Mouse (Mus musculus): ENCODE measurements around the gene Gm28048. TPM values are rescaled to one million over a fixed set of nuclear protein-coding genes. Genes with fewer than 3 reads are reported as not detected.

Gene Gm28048
- polyA plus RNA-seq, 1 experiment from 2014 or later: 9.8 TPM

GRCm38 (mm10) chr11:22864305-22865060 lies 117.4 kb downstream of the Gm28048 start:
- Histone ChIP-seq H3K27ac (no peak overlapping the region), H3K4me2 (no peak overlapping the region), H3K9me3 (no peaks in the 10 kb centered on the region), H3K9ac (no peak overlapping the region), H3K36me3 (no peaks in the 10 kb centered on the region), H3K4me3 (no peak overlapping the region), H3K27me3 (peaks cover 5% of the 10 kb centered on the region; the same call in 1 of the 2 replicates), H3K4me1 (peaks cover 8% of the 10 kb centered on the region)
- WGBS: 63% methylated on average over 8 of the region's 8 CpGs
- ATAC-seq (ENCODE audit: insufficient number of reproducible peaks, low FRiP score, low TSS enrichment, low read depth): no peak

GRCm38 (mm10) chr11:22863581-22863980 lies 118.3 kb downstream of the Gm28048 start:
- no peaks in the 10 kb centered on the region for H3K9me3 ChIP-seq
- H3K27me3 ChIP-seq: peaks cover 11% of the 10 kb centered on the region
- no peak overlapping the region for H3K27ac ChIP-seq
- H3K4me1 ChIP-seq: peaks cover 12% of the 10 kb centered on the region
- no peak overlapping the region for H3K9ac ChIP-seq
- WGBS: 54% methylated on average over 4 of the region's 4 CpGs
- H3K36me3 ChIP-seq: no peaks in the 10 kb centered on the region
- no peak for ATAC-seq (ENCODE audit: insufficient number of reproducible peaks, low FRiP score, low TSS enrichment, low read depth)
- no peak overlapping the region for H3K4me2 ChIP-seq
- H3K4me3 ChIP-seq: no peak overlapping the region

- 59% methylated on average over 4 of the region's 4 CpGs for WGBS
- Histone ChIP-seq H3K9me3 (no peaks in the 10 kb centered on the region), H3K27me3 (peaks cover 24% of the 10 kb centered on the region), H3K9ac (no peak overlapping the region), H3K4me2 (no peak overlapping the region), H3K4me1 (peaks cover 18% of the 10 kb centered on the region), H3K4me3 (peak overlapping the region; percentile 81; the same call in 1 of the 2 replicates), H3K27ac (no peak overlapping the region), H3K36me3 (no peaks in the 10 kb centered on the region)
- ATAC-seq (ENCODE audit: insufficient number of reproducible peaks, low FRiP score, low TSS enrichment, low read depth): no peak
These were observed 120.6 kb downstream of the Gm28048 start for GRCm38 (mm10) chr11:22861315-22861714.

GRCm38 (mm10) chr11:22860335-22861227 lies 121.3 kb downstream of the Gm28048 start, which contains the start of gene B3gnt2:
TSS of gene B3gnt2 (minus strand) at chr11:22860961.
- H3K4me1 ChIP-seq: peaks cover 18% of the 10 kb centered on the region
- H3K4me2 ChIP-seq: peak within 1 kb of the TSS; percentile 94
- no peaks in the 10 kb centered on the region for H3K9me3 ChIP-seq
- peak; percentile 46 for ATAC-seq (ENCODE audit: insufficient number of reproducible peaks, low FRiP score, low TSS enrichment, low read depth)
- no peaks in the 10 kb centered on the region for H3K36me3 ChIP-seq
- 5% methylated on average over 41 of the region's 41 CpGs for WGBS
- H3K9ac ChIP-seq: peak within 1 kb of the TSS; percentile 66
- H3K4me3 ChIP-seq: peak within 1 kb of the TSS; percentile 81
- H3K27me3 ChIP-seq: peaks cover 24% of the 10 kb centered on the region
- peak within 1 kb of the TSS; percentile 84 for H3K27ac ChIP-seq

- peak overlapping the region; percentile 84 for H3K27ac ChIP-seq
- peak overlapping the region; percentile 94 for H3K4me2 ChIP-seq
- H3K9ac ChIP-seq: peak overlapping the region; percentile 66
- no peaks in the 10 kb centered on the region for H3K36me3 ChIP-seq
- under 1% methylated on average over 53 of the region's 55 CpGs for WGBS
- peaks cover 24% of the 10 kb centered on the region for H3K27me3 ChIP-seq
- peaks cover 18% of the 10 kb centered on the region for H3K4me1 ChIP-seq
- peak; percentile 91 for ATAC-seq (ENCODE audit: insufficient number of reproducible peaks, low FRiP score, low TSS enrichment, low read depth)
- H3K4me3 ChIP-seq: peak overlapping the region; percentile 81
- no peaks in the 10 kb centered on the region for H3K9me3 ChIP-seq
These were observed 122.1 kb downstream of the Gm28048 start for GRCm38 (mm10) chr11:22859633-22860334.

GRCm38 (mm10) chr11:22859301-22859632 lies 122.6 kb downstream of the Gm28048 start:
- Histone ChIP-seq H3K9me3 (no peaks in the 10 kb centered on the region), H3K4me3 (peak overlapping the region; percentile 81), H3K4me1 (peaks cover 18% of the 10 kb centered on the region), H3K27ac (peak overlapping the region; percentile 84), H3K36me3 (no peaks in the 10 kb centered on the region), H3K4me2 (peak overlapping the region; percentile 94), H3K9ac (peak overlapping the region; percentile 66), H3K27me3 (peaks cover 24% of the 10 kb centered on the region)
- peak; percentile 52; the same call in 1 of the 2 replicates for ATAC-seq (ENCODE audit: insufficient number of reproducible peaks, low FRiP score, low TSS enrichment, low read depth)
- under 1% methylated on average over 29 of the region's 41 CpGs for WGBS

GRCm38 (mm10) chr11:22858441-22859300 lies 123.2 kb downstream of the Gm28048 start:
- no peak for ATAC-seq (ENCODE audit: insufficient number of reproducible peaks, low FRiP score, low TSS enrichment, low read depth)
- peak overlapping the region; percentile 81 for H3K4me3 ChIP-seq
- H3K4me2 ChIP-seq: peak overlapping the region; percentile 94
- 2% methylated on average over 50 of the region's 50 CpGs for WGBS
- no peaks in the 10 kb centered on the region for H3K9me3 ChIP-seq
- peak overlapping the region; percentile 84; the same call in 1 of the 2 replicates for H3K27ac ChIP-seq
- H3K27me3 ChIP-seq: peaks cover 24% of the 10 kb centered on the region
- peak overlapping the region; percentile 66 for H3K9ac ChIP-seq
- peaks cover 18% of the 10 kb centered on the region for H3K4me1 ChIP-seq
- H3K36me3 ChIP-seq: no peaks in the 10 kb centered on the region

- Histone ChIP-seq H3K4me3 (peak overlapping the region; percentile 81), H3K9me3 (no peaks in the 10 kb centered on the region), H3K36me3 (no peaks in the 10 kb centered on the region), H3K9ac (no peak overlapping the region), H3K4me1 (peaks cover 18% of the 10 kb centered on the region), H3K27me3 (peaks cover 24% of the 10 kb centered on the region), H3K4me2 (peak overlapping the region; percentile 94), H3K27ac (no peak overlapping the region)
- WGBS: 20% methylated on average over 25 of the region's 25 CpGs
- ATAC-seq (ENCODE audit: insufficient number of reproducible peaks, low FRiP score, low TSS enrichment, low read depth): no peak
These were observed 124.0 kb downstream of the Gm28048 start for GRCm38 (mm10) chr11:22857705-22858440.

- Histone ChIP-seq H3K36me3 (no peaks in the 10 kb centered on the region), H3K4me3 (no peak overlapping the region), H3K4me2 (no peak overlapping the region), H3K4me1 (peaks cover 18% of the 10 kb centered on the region), H3K9ac (no peak overlapping the region), H3K27ac (no peak overlapping the region), H3K9me3 (no peaks in the 10 kb centered on the region), H3K27me3 (peaks cover 24% of the 10 kb centered on the region)
- no peak for ATAC-seq (ENCODE audit: insufficient number of reproducible peaks, low FRiP score, low TSS enrichment, low read depth)
- WGBS: 77% methylated on average over 5 of the region's 5 CpGs
These were observed 124.7 kb downstream of the Gm28048 start for GRCm38 (mm10) chr11:22857106-22857704.

GRCm38 (mm10) chr11:22856371-22856965 lies 125.4 kb downstream of the Gm28048 start:
- peaks cover 24% of the 10 kb centered on the region for H3K27me3 ChIP-seq
- H3K4me3 ChIP-seq: no peak overlapping the region
- H3K4me2 ChIP-seq: no peak overlapping the region
- ATAC-seq (ENCODE audit: insufficient number of reproducible peaks, low FRiP score, low TSS enrichment, low read depth): no peak
- H3K36me3 ChIP-seq: no peaks in the 10 kb centered on the region
- no peak overlapping the region for H3K9ac ChIP-seq
- 72% methylated on average over 3 of the region's 3 CpGs for WGBS
- H3K9me3 ChIP-seq: no peaks in the 10 kb centered on the region
- no peak overlapping the region for H3K27ac ChIP-seq
- H3K4me1 ChIP-seq: peaks cover 18% of the 10 kb centered on the region

Data from limb, embryonic 15.5 days (tissue).